Mouse (Mus musculus) megakaryocyte, adult 5-6 weeks (primary cell): ENCODE results near the gene Htr2c. TPM values are rescaled to one million over a fixed set of nuclear protein-coding genes. Genes with fewer than 3 reads are reported as not detected.

Experiments
- ATAC-seq: 2 replicates; pipeline ENCODE4 v1.8.0; 2016; ENCODE audit warnings: mild to moderate bottlenecking, inconsistent platforms; ENCODE audit not compliant: poor library complexity, severe bottlenecking
- total RNA-seq, 2 experiments: library from RNA; stranded (forward) in 1 of 2; stranded (reverse) in 1 of 2; fragments of 153-499, 151-499 nt in 1 of 2; fragments of 221-1000, 200-1000 nt in 1 of 2; gene quantifications; 2 replicates each; pipeline versions ENCODE4 v1.2.3 to v1.2.4; 2015 to 2017

Gene Htr2c
- not detected in 2 replicates for total RNA-seq (2015)
- total RNA-seq (2017) = not detected in 2 replicates

DNA sequence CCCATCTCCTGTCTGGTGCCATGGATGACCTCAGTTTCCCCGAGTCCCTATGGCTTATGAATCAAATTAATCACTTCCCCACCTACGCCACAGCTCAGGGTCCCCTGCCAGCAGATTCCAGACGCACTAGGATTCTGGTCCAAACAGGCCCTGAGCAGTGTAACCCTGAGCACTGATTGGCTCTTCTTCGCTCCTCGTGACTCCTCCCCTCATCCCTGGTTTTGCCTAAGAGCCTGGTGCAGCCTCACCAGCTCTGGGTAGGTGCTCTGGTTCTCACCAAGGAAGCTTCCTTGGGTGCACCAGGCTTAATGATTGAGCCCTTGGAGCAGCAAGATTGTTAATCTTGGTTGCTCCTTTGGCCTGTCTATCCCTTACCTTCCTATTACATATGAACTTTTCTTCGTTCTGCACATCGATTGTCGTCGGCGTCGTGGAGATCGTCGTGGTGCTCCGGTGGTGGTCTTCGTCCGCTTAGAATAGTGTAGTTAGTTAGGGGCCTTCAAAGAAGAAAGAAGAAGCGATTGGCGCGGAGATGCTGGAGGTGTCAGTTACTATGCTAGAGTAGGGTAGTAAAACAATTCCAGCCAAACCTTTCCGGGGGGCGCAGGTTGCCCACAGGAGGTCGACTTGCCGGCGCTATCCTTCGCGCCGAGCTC, at the start of gene Htr2c:
TSS of gene Htr2c (plus strand) at position 256 of the 656 bp plus-strand sequence.
- ATAC-seq = no peak

DNA sequence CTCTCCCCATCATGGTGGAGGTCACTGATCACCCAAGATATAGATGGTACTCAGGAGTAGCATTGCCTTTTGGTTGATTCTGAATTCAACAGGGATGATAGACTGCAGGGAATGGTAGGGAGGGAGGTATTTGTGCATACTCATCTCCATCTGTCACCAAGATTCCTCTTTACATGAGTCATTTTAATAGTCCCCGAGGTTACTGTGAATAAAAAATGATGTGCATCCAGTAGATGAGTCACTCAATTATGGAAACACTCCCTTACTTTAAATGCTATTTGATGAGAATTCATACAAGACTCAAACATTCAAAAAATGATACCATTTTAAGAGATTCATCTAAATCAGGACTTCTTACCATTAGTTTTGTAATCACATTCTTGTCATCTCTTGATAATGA, 34.1 kb upstream of the Htr2c start:
- ATAC-seq = no peak

DNA sequence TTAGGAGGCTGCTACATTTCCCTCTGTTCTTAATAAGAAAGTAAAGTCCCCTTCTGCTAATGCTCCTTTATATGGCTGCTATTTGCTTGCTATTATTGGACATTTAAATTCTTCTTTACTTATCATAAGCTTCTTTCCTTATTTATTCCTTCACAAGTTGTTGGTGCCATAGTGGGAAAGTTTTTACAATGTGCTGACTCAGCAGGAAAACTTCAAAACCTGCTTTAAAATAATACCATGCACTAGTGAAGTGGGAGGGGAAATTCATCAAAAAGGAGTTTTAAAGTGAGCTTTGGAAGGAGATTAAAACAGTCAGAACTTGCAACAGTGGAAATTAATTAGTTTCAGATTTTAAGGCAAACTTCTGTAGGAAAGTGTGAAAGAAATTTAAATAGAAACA, 26.0 kb upstream of the Htr2c start:
- ATAC-seq = no peak

DNA sequence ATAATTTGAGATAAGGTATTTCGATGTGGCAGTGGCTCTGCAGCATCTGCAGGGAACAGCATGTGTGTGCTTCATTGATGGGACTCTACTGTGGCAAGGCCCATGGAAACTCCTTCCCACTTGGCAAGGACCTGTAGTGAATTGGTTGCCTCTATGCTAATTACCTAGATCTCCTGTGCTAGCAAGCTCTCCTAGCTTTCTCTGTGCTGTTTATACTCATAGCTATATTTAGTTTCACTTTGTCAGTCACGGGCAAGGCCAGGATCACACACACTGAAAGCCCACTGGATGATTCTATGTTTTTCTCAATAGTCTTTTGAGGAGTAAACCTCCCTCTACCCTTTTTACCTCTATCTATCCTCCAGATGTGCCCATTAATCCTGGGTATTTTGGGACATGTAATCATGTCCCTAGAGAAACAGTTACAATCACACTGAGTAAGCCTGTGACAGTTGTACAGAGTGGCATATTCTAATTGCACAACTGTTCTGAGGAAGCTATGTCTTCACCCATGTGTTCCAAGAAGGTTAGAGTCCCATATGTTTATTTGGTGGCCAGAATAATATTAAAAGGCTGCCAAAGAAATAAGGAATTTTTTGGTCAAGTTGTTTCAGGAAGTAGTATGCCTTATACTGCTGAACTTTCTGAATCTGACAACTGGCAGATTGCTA, 16.0 kb upstream of the Htr2c start:
- ATAC-seq = peak; percentile 72

DNA sequence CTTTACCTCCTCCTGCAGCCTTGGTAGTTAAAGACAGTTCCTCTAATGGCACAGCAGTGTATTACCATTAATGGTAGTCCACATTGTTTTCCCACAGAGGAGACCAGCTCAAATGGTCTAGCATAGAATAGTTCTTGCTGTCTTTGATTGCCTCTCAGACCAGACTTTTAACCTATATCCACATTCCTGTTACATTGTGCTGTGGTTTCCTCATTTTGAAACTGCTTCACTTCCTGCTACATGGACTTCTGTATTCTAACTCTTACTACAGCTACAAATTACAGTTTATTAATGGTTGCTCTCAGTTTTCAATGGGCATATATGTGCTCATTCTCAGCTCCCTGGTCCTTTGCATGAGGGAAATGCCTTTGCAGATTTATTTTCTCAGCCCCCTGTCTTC, 15.3 kb upstream of the Htr2c start:
- peak; percentile 88 for ATAC-seq

DNA sequence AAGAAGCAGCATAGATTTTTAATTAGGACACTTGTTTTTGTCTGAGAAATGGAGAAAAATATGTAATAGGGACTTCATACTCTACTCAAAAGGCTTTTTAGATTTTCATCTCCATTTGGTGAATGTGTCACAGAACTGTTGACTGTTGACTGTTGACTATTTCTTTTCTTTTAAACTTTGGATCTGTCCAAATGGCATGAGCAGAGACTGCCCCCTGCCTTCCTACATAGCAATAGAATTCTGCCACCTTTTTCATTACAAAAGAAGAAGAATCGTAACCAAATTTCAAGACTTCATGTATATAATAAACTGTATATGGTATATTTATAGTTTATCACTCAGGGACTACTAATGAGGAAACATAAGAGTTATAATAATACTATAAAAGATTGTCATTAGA, 3.7 kb upstream of the Htr2c start:
- ATAC-seq = no peak

DNA sequence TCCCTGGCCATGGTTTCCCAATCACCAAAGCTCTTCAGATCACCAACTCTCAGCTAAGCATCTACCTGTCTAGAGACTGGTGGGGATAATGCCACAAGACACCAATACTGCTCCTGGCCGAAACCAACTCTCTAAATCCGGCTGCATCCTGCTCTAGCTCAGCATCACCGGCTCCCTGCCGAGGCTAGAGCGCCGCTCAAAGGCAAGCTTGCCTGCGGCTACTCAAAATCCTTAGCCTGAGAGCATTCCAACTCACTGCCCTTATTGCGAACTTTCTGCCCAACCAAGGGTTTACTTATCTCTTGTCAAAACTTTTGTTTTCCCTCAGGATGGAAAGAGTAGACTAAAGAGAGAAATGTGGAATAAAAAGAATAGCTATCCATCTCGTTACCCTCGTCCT, 2.4 kb upstream of the Htr2c start:
- no peak for ATAC-seq

DNA sequence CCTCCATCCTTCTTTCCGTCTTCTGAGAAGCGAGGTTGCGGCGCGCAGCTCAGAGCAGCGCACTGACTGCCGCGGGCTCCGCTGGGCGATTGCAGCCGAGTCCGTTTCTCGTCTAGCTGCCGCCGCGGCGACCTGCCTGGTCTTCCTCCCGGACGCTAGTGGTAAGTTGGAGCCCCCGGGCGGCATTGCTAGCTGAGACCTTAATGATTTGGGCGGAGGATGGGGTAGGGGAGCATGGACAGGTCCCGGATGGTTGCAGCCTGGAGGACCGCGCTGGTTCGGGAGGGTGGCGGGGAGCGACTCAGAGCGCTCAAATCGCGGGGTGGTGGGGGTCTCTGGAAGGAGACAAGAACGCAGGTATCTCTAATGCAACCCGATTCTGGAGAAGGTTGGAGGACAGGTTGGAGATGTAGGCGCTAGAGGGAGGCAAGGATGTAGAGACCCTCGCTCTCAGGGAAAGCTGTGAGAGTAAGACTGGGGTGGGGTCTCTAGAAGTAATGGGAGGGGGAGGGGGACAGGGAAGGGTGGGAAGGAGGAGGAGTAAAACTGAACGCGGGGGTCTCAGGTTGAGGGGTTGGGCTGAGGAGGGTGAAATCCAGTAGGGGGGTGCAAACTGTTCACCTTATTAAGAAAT, 718 bp downstream of the Htr2c start:
- ATAC-seq = peak; percentile 52

DNA sequence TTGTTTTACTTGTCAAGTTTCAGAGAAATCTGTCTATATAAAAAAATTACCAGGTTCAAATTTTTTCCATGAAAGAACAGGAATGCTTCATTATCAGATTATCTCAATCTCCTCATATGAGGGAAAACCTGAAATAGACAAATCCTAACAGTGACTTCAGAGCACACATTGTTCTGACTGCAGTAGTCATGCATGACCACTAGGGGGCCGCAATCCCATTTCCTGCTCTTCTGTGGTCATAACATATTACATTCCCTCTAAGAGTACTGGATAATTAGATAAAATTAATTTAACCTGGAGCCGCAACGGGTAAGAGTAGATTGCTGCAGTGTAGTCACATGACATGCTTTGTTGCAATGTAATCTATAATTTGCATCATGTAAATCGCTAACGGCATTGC, 17.6 kb downstream of the Htr2c start:
- 0 out of 2 replicates have a peak, but pooled peaks have one; percentile 35 for ATAC-seq

DNA sequence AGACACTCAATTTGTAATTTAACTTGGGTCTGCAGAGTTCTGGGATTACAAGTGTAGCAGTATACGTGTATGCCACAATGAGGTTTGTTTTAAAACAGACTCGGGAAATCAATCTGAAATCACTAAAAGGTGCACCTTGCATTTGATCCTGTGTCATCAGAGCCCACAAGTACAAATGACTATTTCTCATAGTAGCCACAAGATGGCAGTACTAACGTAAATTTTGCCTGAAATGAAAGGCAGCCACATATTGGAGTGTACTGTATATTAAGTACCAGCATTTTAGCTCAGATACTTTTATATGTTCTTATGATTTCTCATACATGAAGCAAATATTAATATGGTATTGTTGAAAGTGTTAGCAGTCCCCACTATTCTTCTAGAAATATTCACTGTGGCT, 93.4 kb downstream of the Htr2c start:
- no peak for ATAC-seq

DNA sequence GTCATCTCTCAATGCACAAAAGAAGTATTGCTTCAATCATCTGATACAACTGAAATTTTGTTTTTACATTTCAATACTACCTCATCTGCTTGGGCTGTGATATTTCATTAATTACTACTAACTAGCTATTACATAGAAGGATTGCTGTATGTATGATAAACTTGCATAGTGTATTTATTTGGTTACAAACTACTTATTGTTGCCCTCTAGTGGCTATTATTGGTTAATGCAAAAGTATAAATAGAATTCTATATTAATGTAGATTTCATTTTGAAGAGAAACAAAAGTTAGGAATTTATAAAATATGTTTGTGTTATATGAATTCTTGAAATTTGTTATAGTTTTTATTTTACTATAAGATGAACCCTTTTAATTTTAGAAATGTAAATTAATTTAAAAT, 109.3 kb downstream of the Htr2c start:
- ATAC-seq = no peak

DNA sequence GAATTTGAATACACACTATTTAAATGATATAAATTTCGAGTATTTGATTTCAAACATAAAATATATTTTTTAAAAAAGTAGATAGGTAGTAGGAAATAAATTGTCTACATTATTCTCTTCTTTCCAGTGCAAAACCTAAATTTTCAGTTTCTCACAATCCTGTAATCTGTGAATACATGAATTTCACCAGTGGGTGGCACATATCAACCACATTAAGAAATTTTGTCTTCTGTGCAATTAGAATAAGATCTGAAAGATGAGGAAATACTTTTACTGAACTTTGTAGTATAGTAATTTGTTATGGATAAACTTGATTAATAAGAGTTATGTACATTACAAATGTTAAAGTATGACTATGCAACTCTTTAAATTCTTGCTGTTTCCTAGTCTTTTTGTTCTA, 156.8 kb downstream of the Htr2c start:
- no peak for ATAC-seq

DNA sequence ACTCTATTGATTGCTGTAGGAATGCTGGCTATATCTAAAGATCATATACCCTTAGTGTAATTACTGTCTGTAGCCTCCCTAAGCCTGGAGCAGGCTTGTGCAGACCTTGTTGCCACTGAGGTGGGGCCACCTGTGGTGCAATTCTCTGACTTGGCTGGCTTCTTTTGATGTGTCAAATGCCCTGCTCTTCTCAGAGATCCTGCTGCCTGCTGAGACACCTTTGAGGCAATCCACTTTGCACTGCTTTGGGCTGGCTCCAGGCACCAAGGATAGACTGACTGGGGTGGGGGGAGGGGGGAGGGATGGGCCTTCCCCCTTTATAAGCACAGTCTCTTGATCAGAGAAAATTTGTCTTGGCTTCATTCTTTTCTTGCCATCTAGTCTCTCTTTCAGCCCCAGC, 252.9 kb downstream of the Htr2c start:
- ATAC-seq = no peak

DNA sequence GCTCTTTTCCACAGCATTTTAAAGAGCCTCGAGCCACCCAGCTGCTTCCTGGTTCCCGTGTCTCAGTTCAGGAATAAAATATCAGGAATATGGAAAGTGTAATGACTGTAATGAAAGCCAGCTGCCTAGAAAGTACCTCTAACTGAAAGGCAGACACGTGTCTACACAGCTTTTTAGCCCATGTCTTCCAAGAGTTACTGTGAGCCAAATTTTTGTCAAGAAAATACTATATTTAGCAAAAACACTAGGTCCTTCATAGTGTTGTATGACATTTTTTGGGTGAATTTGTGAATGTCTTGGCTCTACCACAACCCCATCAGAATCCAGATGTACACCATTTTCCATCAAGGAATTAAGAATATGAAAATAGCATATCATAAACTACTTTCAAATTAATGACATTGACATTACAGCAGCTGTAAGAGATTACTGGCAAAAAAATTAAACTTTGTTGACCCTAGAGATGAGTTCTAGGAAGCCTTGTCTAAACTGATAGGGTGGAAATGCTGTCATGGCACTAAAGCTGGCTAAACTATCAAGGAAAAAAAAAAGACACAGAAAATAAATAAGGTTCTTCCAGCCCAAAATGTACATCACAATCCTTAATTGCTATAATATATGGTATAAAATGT, 255.2 kb downstream of the Htr2c start:
- no peak for ATAC-seq

DNA sequence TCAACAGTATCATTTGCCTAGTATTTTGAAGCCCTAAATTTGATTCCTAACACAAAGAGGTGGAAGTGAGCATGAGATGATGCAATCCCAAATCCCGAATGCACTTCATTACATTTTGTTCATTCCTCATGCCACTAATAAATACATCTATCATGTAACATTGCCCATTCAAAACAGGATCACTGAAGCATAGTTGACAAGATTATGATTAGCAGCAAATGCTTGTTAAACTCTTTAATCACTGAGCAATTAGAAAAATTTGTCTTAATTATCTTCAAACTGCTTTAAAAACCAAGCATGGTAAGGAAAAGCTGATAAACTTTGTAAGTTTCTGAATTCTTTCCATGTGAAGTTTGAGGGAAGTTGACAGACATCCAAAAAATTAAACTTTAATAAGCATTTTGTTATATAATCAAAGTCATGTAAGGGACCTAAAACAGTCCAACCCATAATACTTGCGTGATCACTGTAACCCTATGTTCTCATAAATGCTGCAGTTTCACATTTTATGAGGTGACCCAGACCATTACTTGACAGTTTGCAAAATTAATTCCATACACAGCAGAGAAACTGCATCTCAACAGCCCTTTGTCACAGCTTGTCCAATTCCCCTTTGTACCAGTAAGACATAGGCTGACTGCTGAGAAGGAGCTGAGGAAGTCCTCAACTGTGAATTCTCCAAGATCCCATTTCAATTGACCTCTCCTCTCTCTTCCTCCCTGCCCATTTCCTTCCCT, 276.7 kb downstream of the Htr2c start:
- no peak for ATAC-seq
